Mouse (Mus musculus): ENCODE results near the gene Acer3. TPM values are rescaled to one million over a fixed set of nuclear protein-coding genes. Genes with fewer than 3 reads are reported as not detected.

Gene Acer3
- polyA plus RNA-seq, 1 experiment from 2014 or later: 35.2 TPM

DNA sequence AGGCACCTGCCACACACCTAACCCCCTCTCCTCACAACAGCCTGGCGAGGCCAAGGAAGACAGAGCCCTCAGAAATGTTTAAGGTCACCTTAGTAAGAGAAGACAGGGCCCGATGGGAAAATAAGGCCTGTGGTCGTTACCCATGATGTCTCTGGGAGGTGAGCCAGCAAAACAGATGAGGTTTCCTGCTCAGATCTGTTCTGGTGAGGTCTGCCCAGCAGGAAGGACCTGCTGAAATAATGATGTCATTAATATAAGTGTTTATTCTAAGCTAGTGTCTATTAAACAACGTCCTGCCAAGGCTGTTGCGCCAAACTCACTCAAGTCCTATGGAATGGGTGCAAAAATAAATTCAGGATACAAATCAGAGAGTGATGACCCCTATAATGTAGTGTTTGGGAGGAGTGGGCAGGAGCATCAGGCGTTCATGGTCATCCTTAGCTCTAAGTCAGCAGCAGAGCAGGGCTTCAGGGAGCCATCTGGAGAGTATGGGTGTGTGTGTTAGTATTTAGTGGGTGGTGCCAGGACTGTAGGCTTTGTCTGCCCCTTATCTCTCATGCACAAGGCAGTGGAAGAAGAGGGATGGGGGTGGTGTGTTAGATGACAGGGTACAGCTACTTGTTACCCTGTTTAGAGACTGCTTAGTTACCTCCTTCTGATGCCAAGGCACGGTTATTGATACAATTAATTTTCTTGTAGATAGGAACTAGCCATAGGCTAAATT lies 8.8 kb upstream of the Acer3 start:
- no peak for DNase-seq (ENCODE audit: low spot score)
- peak overlapping the region; percentile 35 for H3K9ac ChIP-seq (ENCODE audit: low read depth, low read length)
- no peak overlapping the region for H3K4me3 ChIP-seq (ENCODE audit: low read depth, low read length)

DNA sequence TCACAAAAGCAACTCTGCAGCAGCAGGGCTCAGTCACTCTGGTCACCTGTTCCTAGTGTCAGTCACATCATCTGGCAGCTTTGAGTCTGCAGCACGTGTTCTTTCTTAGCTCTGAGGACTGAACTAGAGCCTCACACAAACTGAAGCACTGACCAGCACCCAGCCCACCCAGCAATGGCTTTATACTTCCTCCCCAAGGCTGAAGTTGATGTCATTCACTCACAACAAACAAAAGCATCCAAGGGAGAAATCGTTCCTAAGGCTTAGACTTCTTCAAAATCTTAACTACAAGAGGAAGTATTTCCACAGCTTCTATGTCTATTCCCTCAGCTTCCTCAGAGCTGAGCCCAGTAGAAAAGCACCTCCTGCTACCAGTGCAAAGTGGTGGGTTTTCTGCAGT lies 7.3 kb upstream of the Acer3 start:
- H3K9ac ChIP-seq (ENCODE audit: low read depth, low read length): no peak overlapping the region
- ATAC-seq (replicated peaks; ENCODE audit: low FRiP score): no peak
- H3K9me3 ChIP-seq (ENCODE audit: control insufficient read depth, low read length): no peaks in the 10 kb centered on the region
- no peak overlapping the region for H3K4me3 ChIP-seq (ENCODE audit: low read depth, low read length)
- H3K27ac ChIP-seq (ENCODE audit: low read depth, low read length): no peak overlapping the region
- H3K4me2 ChIP-seq: no peak overlapping the region
- no peak for DNase-seq (ENCODE audit: low spot score)
- H3K27me3 ChIP-seq (replicated peaks; ENCODE audit: control insufficient read depth, insufficient read depth, low read length): no peaks in the 10 kb centered on the region
- H3K4me1 ChIP-seq (replicated peaks; ENCODE audit: control insufficient read depth, insufficient read depth, low read length): peaks cover 33% of the 10 kb centered on the region
- no peaks in the 10 kb centered on the region for H3K36me3 ChIP-seq (ENCODE audit: control insufficient read depth, insufficient read depth, low read length)
- 51% methylated on average over 2 of the region's 2 CpGs for WGBS

More for the DNA sequence above, 8.8 kb upstream of the Acer3 start:
- peak overlapping the region; percentile 40 for H3K4me2 ChIP-seq
- peak overlapping the region; percentile 93 for H3K27ac ChIP-seq (ENCODE audit: low read depth, low read length)
- H3K27me3 ChIP-seq (replicated peaks; ENCODE audit: control insufficient read depth, insufficient read depth, low read length): no peaks in the 10 kb centered on the region
- H3K36me3 ChIP-seq (ENCODE audit: control insufficient read depth, insufficient read depth, low read length): no peaks in the 10 kb centered on the region
- peak; percentile 99 for ATAC-seq (replicated peaks; ENCODE audit: low FRiP score)
- 55% methylated on average over 7 of the region's 7 CpGs for WGBS
- H3K9me3 ChIP-seq (ENCODE audit: control insufficient read depth, low read length): no peaks in the 10 kb centered on the region
- peaks cover 38% of the 10 kb centered on the region for H3K4me1 ChIP-seq (replicated peaks; ENCODE audit: control insufficient read depth, insufficient read depth, low read length)

DNA sequence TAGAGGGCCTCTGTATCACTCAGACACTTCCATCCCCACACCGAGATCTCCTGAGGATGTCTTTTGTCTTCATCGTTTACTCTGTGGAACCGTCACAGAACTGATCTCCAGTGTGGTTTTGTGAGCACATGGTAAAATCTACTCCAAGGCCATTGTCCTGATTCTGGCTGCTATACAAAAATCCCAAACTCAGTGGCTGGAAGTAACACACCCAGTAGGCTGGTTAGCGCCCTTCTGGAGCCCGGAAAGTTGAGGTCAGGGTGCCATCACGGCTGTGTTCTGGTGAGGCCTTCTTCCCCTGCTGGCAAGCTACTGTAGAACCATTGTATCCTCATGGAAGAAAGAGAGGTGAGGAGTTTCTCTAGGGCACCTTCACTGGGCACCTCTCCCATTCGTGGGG lies 5.0 kb upstream of the Acer3 start:
- H3K27ac ChIP-seq (ENCODE audit: low read depth, low read length): no peak overlapping the region
- H3K4me1 ChIP-seq (replicated peaks; ENCODE audit: control insufficient read depth, insufficient read depth, low read length): peaks cover 18% of the 10 kb centered on the region
- no peaks in the 10 kb centered on the region for H3K27me3 ChIP-seq (replicated peaks; ENCODE audit: control insufficient read depth, insufficient read depth, low read length)
- ATAC-seq (replicated peaks; ENCODE audit: low FRiP score): no peak
- no peak for DNase-seq (ENCODE audit: low spot score)
- no peak overlapping the region for H3K4me3 ChIP-seq (ENCODE audit: low read depth, low read length)
- H3K36me3 ChIP-seq (ENCODE audit: control insufficient read depth, insufficient read depth, low read length): no peaks in the 10 kb centered on the region
- H3K9ac ChIP-seq (ENCODE audit: low read depth, low read length): no peak overlapping the region
- no peak overlapping the region for H3K4me2 ChIP-seq
- WGBS: 88% methylated on average over 7 of the region's 7 CpGs
- H3K9me3 ChIP-seq (ENCODE audit: control insufficient read depth, low read length): no peaks in the 10 kb centered on the region

DNA sequence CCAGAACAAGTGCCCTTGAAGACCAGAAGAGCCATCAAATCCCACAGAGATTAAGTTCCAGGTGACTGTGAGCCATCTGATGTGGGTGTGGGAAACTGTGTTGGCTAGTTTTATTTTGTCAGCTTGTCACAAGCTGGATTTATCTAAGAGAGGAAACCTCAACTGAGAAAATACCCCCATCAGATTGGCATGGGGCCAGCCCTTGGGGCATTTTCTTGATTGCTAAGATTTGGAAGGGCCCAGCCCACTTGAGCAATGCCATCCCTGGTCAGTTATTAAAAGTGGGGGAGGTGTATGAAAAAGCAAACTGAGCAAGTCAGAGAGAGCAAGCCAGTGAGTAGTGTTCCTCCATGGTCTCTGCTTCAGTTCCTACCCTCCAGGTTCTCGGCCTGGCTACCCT lies 3.2 kb upstream of the Acer3 start:
- no peak for DNase-seq (ENCODE audit: low spot score)
- Histone ChIP-seq H3K4me1 (replicated peaks; ENCODE audit: control insufficient read depth, insufficient read depth, low read length) (peaks cover 6% of the 10 kb centered on the region), H3K36me3 (ENCODE audit: control insufficient read depth, insufficient read depth, low read length) (no peaks in the 10 kb centered on the region), H3K27me3 (replicated peaks; ENCODE audit: control insufficient read depth, insufficient read depth, low read length) (no peaks in the 10 kb centered on the region), H3K4me3 (ENCODE audit: low read depth, low read length) (no peak overlapping the region), H3K9ac (ENCODE audit: low read depth, low read length) (no peak overlapping the region), H3K4me2 (no peak overlapping the region), H3K27ac (ENCODE audit: low read depth, low read length) (no peak overlapping the region), H3K9me3 (ENCODE audit: control insufficient read depth, low read length) (no peaks in the 10 kb centered on the region)
- 81% methylated on average over 1 of the region's 1 CpGs for WGBS
- no peak for ATAC-seq (replicated peaks; ENCODE audit: low FRiP score)

DNA sequence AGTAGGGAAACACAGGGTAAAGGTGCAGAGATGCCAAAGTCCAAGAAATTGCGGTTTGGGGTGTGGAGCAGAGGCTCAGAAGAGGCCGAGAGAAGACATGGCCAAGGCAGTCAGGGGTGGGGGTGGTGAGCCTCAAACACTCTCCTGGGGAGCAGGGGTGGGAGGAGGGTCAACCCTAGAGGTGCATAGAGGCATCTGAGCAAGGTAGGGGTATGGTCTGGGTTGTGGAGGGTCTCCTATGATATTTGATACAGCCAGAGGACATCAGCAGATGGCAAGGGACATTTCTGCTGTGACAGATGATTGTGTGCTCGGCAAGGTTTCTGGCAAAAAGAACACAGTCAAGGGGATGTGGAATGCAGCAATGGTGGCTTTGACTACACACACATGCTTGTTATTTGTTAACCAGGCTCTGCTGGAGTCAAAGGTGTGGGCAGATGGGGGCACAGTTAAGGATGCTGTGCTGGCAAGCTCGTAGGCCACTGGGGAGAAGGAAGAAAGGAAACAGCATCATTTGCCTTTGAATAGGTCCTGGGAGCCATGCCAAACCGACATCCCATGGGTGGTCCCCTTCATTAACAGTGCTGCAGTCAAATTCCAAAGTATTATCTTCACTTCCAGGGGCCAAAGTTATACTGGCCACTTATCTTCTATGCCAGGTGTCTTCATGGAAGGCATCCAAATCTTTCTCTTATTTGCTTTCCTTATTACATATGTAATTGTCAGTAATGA lies 2.4 kb upstream of the Acer3 start:
- H3K36me3 ChIP-seq (ENCODE audit: control insufficient read depth, insufficient read depth, low read length): no peaks in the 10 kb centered on the region
- H3K4me3 ChIP-seq (ENCODE audit: low read depth, low read length): no peak overlapping the region
- no peak overlapping the region for H3K27ac ChIP-seq (ENCODE audit: low read depth, low read length)
- DNase-seq (ENCODE audit: low spot score) (no peak), ATAC-seq (replicated peaks; ENCODE audit: low FRiP score) (no peak)
- no peaks in the 10 kb centered on the region for H3K4me1 ChIP-seq (replicated peaks; ENCODE audit: control insufficient read depth, insufficient read depth, low read length)
- H3K4me2 ChIP-seq: no peak overlapping the region
- WGBS: 66% methylated on average over 5 of the region's 5 CpGs
- H3K9ac ChIP-seq (ENCODE audit: low read depth, low read length): no peak overlapping the region
- H3K9me3 ChIP-seq (ENCODE audit: control insufficient read depth, low read length): no peaks in the 10 kb centered on the region
- no peaks in the 10 kb centered on the region for H3K27me3 ChIP-seq (replicated peaks; ENCODE audit: control insufficient read depth, insufficient read depth, low read length)

DNA sequence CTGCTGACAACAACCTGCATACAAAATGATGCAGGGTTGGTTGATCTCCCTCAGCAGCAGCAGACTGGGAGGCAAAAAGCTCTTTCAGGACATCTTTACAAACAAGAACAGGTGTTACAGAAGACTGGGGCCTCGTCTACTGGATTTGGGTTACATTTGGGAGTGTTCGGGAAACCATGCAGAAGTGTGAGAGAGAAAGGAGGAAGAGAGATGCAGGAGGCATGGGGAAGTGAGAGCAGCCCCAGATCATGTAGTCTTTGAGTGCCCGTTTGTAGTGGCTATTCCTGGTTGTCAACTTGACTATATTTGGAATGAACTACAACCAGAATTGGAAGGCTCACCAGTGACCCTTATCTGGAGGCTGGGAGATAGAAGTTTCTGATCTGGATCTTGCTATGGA lies 1.4 kb upstream of the Acer3 start:
- Histone ChIP-seq H3K27ac (ENCODE audit: low read depth, low read length) (no peak overlapping the region), H3K36me3 (ENCODE audit: control insufficient read depth, insufficient read depth, low read length) (no peaks in the 10 kb centered on the region), H3K4me2 (no peak overlapping the region), H3K9me3 (ENCODE audit: control insufficient read depth, low read length) (no peaks in the 10 kb centered on the region), H3K27me3 (replicated peaks; ENCODE audit: control insufficient read depth, insufficient read depth, low read length) (no peaks in the 10 kb centered on the region), H3K4me1 (replicated peaks; ENCODE audit: control insufficient read depth, insufficient read depth, low read length) (no peaks in the 10 kb centered on the region), H3K9ac (ENCODE audit: low read depth, low read length) (no peak overlapping the region), H3K4me3 (ENCODE audit: low read depth, low read length) (no peak overlapping the region)
- DNase-seq (ENCODE audit: low spot score) (no peak), ATAC-seq (replicated peaks; ENCODE audit: low FRiP score) (no peak)
- 54% methylated on average over 3 of the region's 3 CpGs for WGBS

DNA sequence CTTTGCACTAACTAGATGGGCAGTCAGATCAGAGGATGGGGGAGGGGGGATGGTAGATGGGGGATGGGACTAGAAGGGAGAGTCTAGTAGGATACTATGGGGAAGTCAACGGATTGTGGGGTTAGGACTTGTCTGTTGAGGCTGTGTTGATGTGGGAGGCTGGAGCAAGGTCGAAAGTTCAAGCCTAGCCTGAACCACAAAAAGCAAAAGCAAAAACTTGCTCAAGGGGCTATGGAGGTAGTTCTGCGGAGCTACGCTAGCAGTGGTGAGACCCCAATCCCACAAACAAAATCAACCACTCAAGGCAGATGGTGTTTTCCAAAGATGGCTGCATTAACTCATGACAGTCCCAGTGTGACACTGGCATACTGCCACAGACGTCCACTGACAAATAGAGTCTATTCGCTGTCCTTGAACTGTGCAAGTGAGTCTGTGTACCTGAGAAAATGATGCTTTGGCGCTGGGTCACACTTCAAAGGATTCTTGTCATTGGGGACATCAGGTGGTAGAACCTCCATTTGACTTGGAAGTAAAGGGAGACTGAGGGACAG lies 927 bp downstream of the Acer3 start:
- Histone ChIP-seq H3K9ac (ENCODE audit: low read depth, low read length) (no peak overlapping the region), H3K4me3 (ENCODE audit: low read depth, low read length) (no peak overlapping the region), H3K4me2 (no peak overlapping the region), H3K9me3 (ENCODE audit: control insufficient read depth, low read length) (no peaks in the 10 kb centered on the region), H3K36me3 (ENCODE audit: control insufficient read depth, insufficient read depth, low read length) (no peaks in the 10 kb centered on the region), H3K27ac (ENCODE audit: low read depth, low read length) (no peak overlapping the region), H3K27me3 (replicated peaks; ENCODE audit: control insufficient read depth, insufficient read depth, low read length) (no peaks in the 10 kb centered on the region), H3K4me1 (replicated peaks; ENCODE audit: control insufficient read depth, insufficient read depth, low read length) (no peaks in the 10 kb centered on the region)
- no peak for DNase-seq (ENCODE audit: low spot score)
- ATAC-seq (replicated peaks; ENCODE audit: low FRiP score): no peak
- 78% methylated on average over 7 of the region's 7 CpGs for WGBS

DNA sequence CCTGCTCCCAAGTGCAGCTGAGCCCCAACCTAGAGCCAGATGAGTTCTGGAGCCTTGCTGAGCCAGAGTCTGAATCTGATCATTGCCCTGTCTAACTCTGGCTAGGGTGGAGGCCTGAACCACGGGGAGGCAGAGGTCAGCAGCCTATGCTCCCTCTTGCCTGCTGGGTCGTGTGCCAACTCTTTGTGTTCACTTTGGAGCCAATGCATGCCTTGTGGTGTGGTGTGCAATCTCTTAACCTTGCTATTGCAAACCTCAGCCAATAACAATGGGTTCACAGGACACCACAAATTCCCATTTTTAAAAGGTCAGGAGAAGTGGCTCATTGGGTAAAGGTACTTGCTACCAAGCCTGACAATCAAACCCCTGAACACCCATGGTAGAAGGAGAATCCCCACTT lies 4.4 kb downstream of the Acer3 start:
- Histone ChIP-seq H3K27me3 (replicated peaks; ENCODE audit: control insufficient read depth, insufficient read depth, low read length) (no peaks in the 10 kb centered on the region), H3K36me3 (ENCODE audit: control insufficient read depth, insufficient read depth, low read length) (no peaks in the 10 kb centered on the region), H3K4me3 (ENCODE audit: low read depth, low read length) (no peak overlapping the region), H3K9ac (ENCODE audit: low read depth, low read length) (no peak overlapping the region), H3K9me3 (ENCODE audit: control insufficient read depth, low read length) (no peaks in the 10 kb centered on the region), H3K4me2 (no peak overlapping the region), H3K27ac (ENCODE audit: low read depth, low read length) (no peak overlapping the region), H3K4me1 (replicated peaks; ENCODE audit: control insufficient read depth, insufficient read depth, low read length) (no peaks in the 10 kb centered on the region)
- DNase-seq (ENCODE audit: low spot score) (peak; percentile 27), ATAC-seq (replicated peaks; ENCODE audit: low FRiP score) (no peak)
- 49% methylated on average over 2 of the region's 2 CpGs for WGBS

DNA sequence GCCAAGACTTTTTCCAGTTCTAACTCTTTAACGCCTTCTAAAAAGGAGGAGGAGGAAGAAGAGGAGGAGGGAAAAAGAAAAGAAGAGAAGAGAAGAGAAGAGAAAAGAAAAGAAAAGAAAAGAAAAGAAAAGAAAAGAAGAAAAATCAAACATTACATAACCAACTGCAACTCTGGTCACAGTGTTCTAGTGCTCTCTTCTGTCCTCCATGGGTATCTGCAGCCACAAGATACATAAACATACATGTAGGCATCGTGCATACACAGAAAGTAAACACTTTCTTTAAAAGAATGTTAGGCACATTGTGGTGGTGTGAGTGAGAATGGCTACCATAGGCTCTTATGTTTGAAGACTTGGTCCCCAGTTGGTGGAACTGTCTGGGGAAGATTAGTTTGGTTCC lies 5.9 kb downstream of the Acer3 start:
- ATAC-seq (replicated peaks; ENCODE audit: low FRiP score): no peak
- DNase-seq (ENCODE audit: low spot score): no peak

More for the DNA sequence above, 5.9 kb downstream of the Acer3 start:
- Histone ChIP-seq H3K9ac (ENCODE audit: low read depth, low read length) (no peak overlapping the region), H3K36me3 (ENCODE audit: control insufficient read depth, insufficient read depth, low read length) (no peaks in the 10 kb centered on the region), H3K4me1 (replicated peaks; ENCODE audit: control insufficient read depth, insufficient read depth, low read length) (no peaks in the 10 kb centered on the region), H3K9me3 (ENCODE audit: control insufficient read depth, low read length) (no peaks in the 10 kb centered on the region), H3K4me2 (no peak overlapping the region), H3K27ac (ENCODE audit: low read depth, low read length) (no peak overlapping the region), H3K4me3 (ENCODE audit: low read depth, low read length) (no peak overlapping the region), H3K27me3 (replicated peaks; ENCODE audit: control insufficient read depth, insufficient read depth, low read length) (no peaks in the 10 kb centered on the region)
- 69% methylated on average over 2 of the region's 2 CpGs for WGBS
